Comparison of ENCODE assay signal across 9 mouse cellular contexts in genomic region chr3:87033357-87033756, GRCm38 (mm10). TPM values are rescaled to one million over a fixed set of nuclear protein-coding genes. Genes with fewer than 3 reads are reported as not detected.
DNase-seq lines count a peak whose midpoint lies in the region; ATAC-seq lines count a peak whose summit lies in the region.
"Had no signal": no experiment of that assay in that cellular context is flagged by ENCODE, and none has a peak within 500 bp of the region (broad histone marks: within the 10 kb centered on the region; RNA-seq: fewer than 3 reads in every experiment).

No protein-coding gene starts in this region.

- DNase-seq in CD8-positive naive resting alpha-beta T cell, adult 2 months (ENCODE audit: low read depth in 2 of 2, low spot score in 2 of 2) = peak; percentile 50 to 60
- peak; percentile 69 for DNase-seq in adrenal gland, adult 2 months
- peak; percentile 88 for DNase-seq in embryo, embryonic 10.5 days (ENCODE audit: low spot score)
- peak; percentile 36 for DNase-seq in large intestine, adult 2 months (ENCODE audit: low read depth, low spot score)
- peak; percentile 71 for DNase-seq in right cerebral cortex, postnatal 14 days
- peak; percentile 84 for DNase-seq in urinary bladder, postnatal 25 days (ENCODE audit: low spot score)

- H3K4me1 ChIP-seq in lung, embryonic 16.5 days (replicated peaks; ENCODE audit: control insufficient read depth, insufficient read depth, low read length) = no peaks in the 10 kb centered on the region
- H3K4me1 ChIP-seq: limb, embryonic 15.5 days had no signal

- H3K9me3 ChIP-seq in lung, embryonic 16.5 days (ENCODE audit: control insufficient read depth, low read length) = no peaks in the 10 kb centered on the region
- H3K9me3 ChIP-seq: limb, embryonic 15.5 days had no signal

- no peak overlapping the region for H3K27ac ChIP-seq in lung, embryonic 16.5 days (ENCODE audit: low read length)
- H3K27ac ChIP-seq: limb, embryonic 15.5 days had no signal

- ATAC-seq in granulocyte monocyte progenitor cell, adult 5-6 weeks (replicated peaks; ENCODE audit: poor library complexity, severe bottlenecking) = peak; percentile 81
- ATAC-seq in lung, embryonic 16.5 days (ENCODE audit: low read depth) = peak; percentile 49; the same call in 1 of the 2 replicates

- whole genome bisulfite sequencing in large intestine, adult 2 months = 15% methylated on average over 8 of the region's 8 CpGs
- WGBS in lung, embryonic 16.5 days = 12% methylated on average over 8 of the region's 8 CpGs

- no peak overlapping the region for H3K9ac ChIP-seq in lung, embryonic 16.5 days (ENCODE audit: low read length)
- H3K9ac ChIP-seq: limb, embryonic 15.5 days had no signal

- H3K27me3 ChIP-seq in lung, embryonic 16.5 days (ENCODE audit: control insufficient read depth, insufficient read depth, low read depth, low read length) = no peaks in the 10 kb centered on the region

- no peak overlapping the region for H3K4me2 ChIP-seq in lung, embryonic 16.5 days (ENCODE audit: low read depth, low read length)
- H3K4me2 ChIP-seq: limb, embryonic 15.5 days had no signal

- H3K4me3 ChIP-seq in lung, embryonic 16.5 days (ENCODE audit: low read length) = no peak overlapping the region
- H3K4me3 ChIP-seq: limb, embryonic 15.5 days had no signal

- H3K36me3 ChIP-seq in lung, embryonic 16.5 days (ENCODE audit: control insufficient read depth, insufficient read depth, low read length) = no peaks in the 10 kb centered on the region
- H3K36me3 ChIP-seq: limb, embryonic 15.5 days had no signal

RNA-seq across cellular contexts. Expression of gene Cd1d1, which starts 34.1 kb away (rescaled TPM):
- total RNA-seq in adrenal gland, adult 2 months (2021) = 100 to 1,000 TPM in 1 of 2 experiments, 10 to 100 TPM in 1; 76.1 to 352 TPM
- 167 and 252 TPM in 2 replicates for polyA plus RNA-seq in adrenal gland, adult 2 months (2012; rRNA removed)
- total RNA-seq in granulocyte monocyte progenitor cell, adult 5-6 weeks (2014; fragmentation: Nextera tagmentation) = 25.6 and 38.4 TPM in 2 replicates
- 18.6 and 18.7 TPM in 2 replicates for total RNA-seq in granulocyte monocyte progenitor cell, adult 5-6 weeks (2017)
- polyA plus RNA-seq in large intestine, adult 2 months (2012; rRNA removed) = 6.1 and 7.8 TPM in 2 replicates
- polyA plus RNA-seq in lung, embryonic 16.5 days (2015; fragmentation: Nextera tagmentation; extraction: Ambion mirVana) = 37.7 and 38.6 TPM in 2 replicates

Comparison
In these comparisons a context has a peak if more than half of its experiments do, and no peak if none do; other contexts are left out.
1. DNase-seq: peak in every context shown above with its lines; median percentile 88 in embryo, embryonic 10.5 days; 84 in urinary bladder, postnatal 25 days; 71 in right cerebral cortex, postnatal 14 days; 69 in adrenal gland, adult 2 months; 55 in CD8-positive naive resting alpha-beta T cell, adult 2 months; 36 in large intestine, adult 2 months.